Mouse (Mus musculus): ENCODE measurements around the gene Slc2a4.
A peak's percentile ranks its signal among the peaks of the same experiment; 100 is the strongest.

Gene Slc2a4

DNA sequence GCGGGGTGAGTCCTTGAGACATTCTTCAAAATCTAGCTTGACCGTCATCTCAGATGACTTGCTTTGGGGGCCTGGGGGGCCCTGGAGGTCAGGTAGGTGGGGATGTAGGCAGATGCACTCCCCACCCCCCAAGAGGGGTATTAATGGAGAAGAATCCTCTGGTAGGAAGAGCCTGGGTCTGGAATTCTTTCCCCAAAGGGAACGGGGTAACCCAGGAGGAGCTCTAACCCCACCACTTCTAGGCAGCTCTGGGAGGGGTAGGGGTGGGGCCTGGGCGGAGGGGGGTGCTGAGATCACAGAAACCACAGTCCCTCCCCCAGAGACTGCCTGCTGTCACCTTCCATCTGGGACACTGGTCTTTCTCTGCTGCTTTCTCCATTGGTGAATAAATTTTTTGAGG lies 52.7 kb downstream of the Slc2a4 start, which contains the start of gene Acap1:
Gene Acap1, minus strand, starts transcription at position 249 of the 400 bp plus-strand sequence.
- DNase-seq: peak; percentile 83

DNA sequence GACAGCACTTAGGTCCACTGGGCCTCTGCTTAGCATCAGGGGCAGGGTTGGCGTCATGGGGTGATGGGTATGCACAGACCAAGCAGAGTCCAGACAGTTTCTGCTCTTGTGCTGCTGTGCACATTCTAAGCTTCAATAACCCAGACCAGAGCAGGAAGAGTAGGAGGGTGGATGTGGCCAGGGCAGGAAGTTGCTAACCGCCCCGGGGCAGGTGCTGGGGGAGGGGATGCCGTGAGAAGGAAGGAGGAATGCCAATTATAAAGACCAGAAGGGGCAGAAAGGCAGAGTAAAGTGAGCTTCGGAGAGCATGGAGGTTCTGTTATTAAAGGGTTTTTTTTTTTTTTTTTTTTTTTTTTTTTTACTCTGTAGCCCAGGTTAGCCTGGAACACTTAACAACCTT lies 53.3 kb downstream of the Slc2a4 start:
- peak; percentile 92 for DNase-seq

Data from thymus, postnatal 25 days (tissue).